Mouse (Mus musculus) heart, embryonic 12.5 days (tissue): ENCODE data around the gene Txnrd1. TPM values are rescaled to one million over a fixed set of nuclear protein-coding genes. Genes with fewer than 3 reads are reported as not detected.

Experiments used
- ATAC-seq: fragments of 200-750 bp; cut with Nextera tagmentation; 2 replicates; pipeline ENCODE4 v1.8.0; 2017; ENCODE audit warnings: moderate TSS enrichment, moderate library complexity; ENCODE audit not compliant: insufficient number of reproducible peaks, low FRiP score
- H3K27ac ChIP-seq: fragments of 300-500 bp; sonication (generic); 2 replicates; pipeline ENCODE4 v1.5.1; 2016; ENCODE audit warnings: mild to moderate bottlenecking, moderate library complexity; ENCODE audit not compliant: poor library complexity, severe bottlenecking
- H3K27me3 ChIP-seq: fragments of 300-500 bp; sonication (generic); replicated peaks from 2 replicates; pipeline ENCODE4 v1.6.1; 2016; ENCODE audit warnings: mild to moderate bottlenecking, moderate library complexity
- H3K36me3 ChIP-seq: fragments of 300-500 bp; sonication (generic); 2 replicates; pipeline ENCODE4 v1.6.1; 2016; ENCODE audit warnings: mild to moderate bottlenecking, moderate library complexity
- H3K4me1 ChIP-seq: fragments of 300-500 bp; sonication (generic); replicated peaks from 2 replicates; pipeline ENCODE4 v1.6.1; 2016; ENCODE audit warnings: mild to moderate bottlenecking
- H3K4me2 ChIP-seq: fragments of 300-500 bp; sonication (generic); 2 replicates; pipeline ENCODE4 v1.6.1; 2016; ENCODE audit warnings: mild to moderate bottlenecking, moderate library complexity
- H3K4me3 ChIP-seq: fragments of 300-500 bp; sonication (generic); 2 replicates; pipeline ENCODE4 v1.5.1; 2016; ENCODE audit warnings: mild to moderate bottlenecking
- H3K9ac ChIP-seq: fragments of 300-500 bp; sonication (generic); 2 replicates; pipeline ENCODE4 v1.6.1; 2016; ENCODE audit warnings: mild to moderate bottlenecking, moderate library complexity
- H3K9me3 ChIP-seq: fragments of 300-500 bp; sonication (generic); replicated peaks from 2 replicates; pipeline ENCODE4 v1.6.1; 2016; ENCODE audit warnings: mild to moderate bottlenecking, moderate library complexity
- WGBS: fragments of 180-500 bp; shearing (Covaris S2); methylation state at CpG from one replicate; pipeline ENCODE4 v1.1.7; 2016; 5-methylcytosine and 5-hydroxymethylcytosine counted together
- polyA plus RNA-seq: library from polyadenylated mRNA; unstranded; fragments of >200 nt; fragmentation: Nextera tagmentation; extraction: Ambion mirVana; gene quantifications from 2 replicates; pipeline ENCODE4 v1.2.1, GENCODE M21; 2016

Txnrd1 gene
- polyA plus RNA-seq, 1 experiment from 2014 or later = 90.9 TPM

GRCm38 (mm10) chr10:82849686-82850353 lies 16.1 kb downstream of the Txnrd1 start:
- WGBS = 69% methylated on average over 16 of the region's 16 CpGs
- no peak for ATAC-seq
- no peak overlapping the region for H3K27ac ChIP-seq
- H3K9me3 ChIP-seq = no peaks in the 10 kb centered on the region
- H3K4me2 ChIP-seq = no peak overlapping the region
- no peaks in the 10 kb centered on the region for H3K4me1 ChIP-seq
- H3K9ac ChIP-seq = no peak overlapping the region
- no peak overlapping the region for H3K4me3 ChIP-seq
- no peaks in the 10 kb centered on the region for H3K27me3 ChIP-seq
- no peaks in the 10 kb centered on the region for H3K36me3 ChIP-seq

- H3K27ac ChIP-seq = no peak overlapping the region
- WGBS = 74% methylated on average over 5 of the region's 5 CpGs
- H3K27me3 ChIP-seq = no peaks in the 10 kb centered on the region
- no peaks in the 10 kb centered on the region for H3K9me3 ChIP-seq
- H3K36me3 ChIP-seq = no peaks in the 10 kb centered on the region
- H3K4me3 ChIP-seq = no peak overlapping the region
- no peak overlapping the region for H3K9ac ChIP-seq
- H3K4me1 ChIP-seq = no peaks in the 10 kb centered on the region
- ATAC-seq = no peak
- no peak overlapping the region for H3K4me2 ChIP-seq
Observed at GRCm38 (mm10) chr10:82850354-82850752, 16.6 kb downstream of the Txnrd1 start.

- Histone ChIP-seq H3K4me3 (no peak overlapping the region), H3K9ac (no peak overlapping the region), H3K36me3 (no peaks in the 10 kb centered on the region), H3K27ac (no peak overlapping the region), H3K4me1 (no peaks in the 10 kb centered on the region), H3K9me3 (no peaks in the 10 kb centered on the region), H3K27me3 (no peaks in the 10 kb centered on the region), H3K4me2 (no peak overlapping the region)
- ATAC-seq = no peak
- WGBS = 82% methylated on average over 6 of the region's 6 CpGs
Observed at GRCm38 (mm10) chr10:82851751-82852150, 18.0 kb downstream of the Txnrd1 start.

GRCm38 (mm10) chr10:82858032-82858680 lies 24.4 kb downstream of the Txnrd1 start:
- Histone ChIP-seq H3K9ac (peak overlapping the region; percentile 93), H3K27ac (peak overlapping the region; percentile 97)

GRCm38 (mm10) chr10:82858691-82859532 lies 25.2 kb downstream of the Txnrd1 start:
- peak overlapping the region; percentile 90 for H3K4me3 ChIP-seq
- peak overlapping the region; percentile 93 for H3K9ac ChIP-seq
- ATAC-seq = peak; percentile 91
- no peaks in the 10 kb centered on the region for H3K27me3 ChIP-seq
- H3K9me3 ChIP-seq = no peaks in the 10 kb centered on the region
- H3K27ac ChIP-seq = peak overlapping the region; percentile 97
- WGBS = under 1% methylated on average over 49 of the region's 49 CpGs
- H3K4me1 ChIP-seq = peaks cover 36% of the 10 kb centered on the region
- H3K36me3 ChIP-seq = peaks cover 9% of the 10 kb centered on the region
- peak overlapping the region; percentile 94 for H3K4me2 ChIP-seq

More at GRCm38 (mm10) chr10:82858032-82858680, 24.4 kb downstream of the Txnrd1 start:
- no peak for ATAC-seq
- Histone ChIP-seq H3K36me3 (0 out of 2 replicates have a peak, but pooled peaks cover 2% of the 10 kb centered on the region), H3K4me2 (peak overlapping the region; percentile 94), H3K4me1 (peaks cover 29% of the 10 kb centered on the region), H3K27me3 (no peaks in the 10 kb centered on the region), H3K9me3 (no peaks in the 10 kb centered on the region), H3K4me3 (peak overlapping the region; percentile 90)
- WGBS = 51% methylated on average over 10 of the region's 10 CpGs

GRCm38 (mm10) chr10:82859533-82859915 lies 25.8 kb downstream of the Txnrd1 start:
- under 1% methylated on average over 8 of the region's 8 CpGs for WGBS
- Histone ChIP-seq H3K36me3 (peaks cover 15% of the 10 kb centered on the region), H3K9ac (peak overlapping the region; percentile 93), H3K4me3 (peak overlapping the region; percentile 90), H3K4me1 (peaks cover 39% of the 10 kb centered on the region), H3K9me3 (no peaks in the 10 kb centered on the region), H3K27me3 (no peaks in the 10 kb centered on the region), H3K27ac (peak overlapping the region; percentile 97), H3K4me2 (peak overlapping the region; percentile 94)
- peak; percentile 72; the same call in 1 of the 2 replicates for ATAC-seq

- Histone ChIP-seq H3K27me3 (no peaks in the 10 kb centered on the region), H3K9ac (peak overlapping the region; percentile 90), H3K9me3 (no peaks in the 10 kb centered on the region), H3K4me2 (peak overlapping the region; percentile 94), H3K36me3 (peaks cover 20% of the 10 kb centered on the region), H3K27ac (peak overlapping the region; percentile 87), H3K4me3 (peak overlapping the region; percentile 90), H3K4me1 (peaks cover 39% of the 10 kb centered on the region)
- peak; percentile 74 for ATAC-seq
- under 1% methylated on average over 50 of the region's 50 CpGs for WGBS
Observed at GRCm38 (mm10) chr10:82860181-82860928, 26.6 kb downstream of the Txnrd1 start.

GRCm38 (mm10) chr10:82860929-82861315 lies 27.2 kb downstream of the Txnrd1 start:
- no peaks in the 10 kb centered on the region for H3K9me3 ChIP-seq
- H3K4me3 ChIP-seq = peak overlapping the region; percentile 90
- H3K9ac ChIP-seq = peak overlapping the region; percentile 90
- ATAC-seq = no peak
- H3K4me2 ChIP-seq = peak overlapping the region; percentile 94
- WGBS = 11% methylated on average over 8 of the region's 8 CpGs
- H3K27ac ChIP-seq = peak overlapping the region; percentile 87
- H3K27me3 ChIP-seq = no peaks in the 10 kb centered on the region
- H3K4me1 ChIP-seq = peaks cover 43% of the 10 kb centered on the region
- H3K36me3 ChIP-seq = peaks cover 22% of the 10 kb centered on the region

- H3K4me1 ChIP-seq = peaks cover 45% of the 10 kb centered on the region
Observed at GRCm38 (mm10) chr10:82863106-82863680, 29.4 kb downstream of the Txnrd1 start.

GRCm38 (mm10) chr10:82863827-82864226 lies 30.1 kb downstream of the Txnrd1 start:
- Histone ChIP-seq H3K4me1 (peaks cover 42% of the 10 kb centered on the region), H3K27me3 (no peaks in the 10 kb centered on the region), H3K4me3 (no peak overlapping the region), H3K36me3 (peaks cover 45% of the 10 kb centered on the region), H3K4me2 (no peak overlapping the region), H3K9ac (no peak overlapping the region), H3K27ac (no peak overlapping the region), H3K9me3 (no peaks in the 10 kb centered on the region)
- WGBS = 73% methylated on average over 7 of the region's 7 CpGs
- no peak for ATAC-seq

More at GRCm38 (mm10) chr10:82863106-82863680, 29.4 kb downstream of the Txnrd1 start:
- no peaks in the 10 kb centered on the region for H3K9me3 ChIP-seq
- H3K27ac ChIP-seq = no peak overlapping the region
- ATAC-seq = no peak
- WGBS = 62% methylated on average over 5 of the region's 5 CpGs
- H3K4me2 ChIP-seq = no peak overlapping the region
- H3K36me3 ChIP-seq = peaks cover 42% of the 10 kb centered on the region
- H3K4me3 ChIP-seq = no peak overlapping the region
- no peaks in the 10 kb centered on the region for H3K27me3 ChIP-seq
- H3K9ac ChIP-seq = no peak overlapping the region
